Mouse (Mus musculus): ENCODE results near the gene Itgae. TPM values are rescaled to one million over a fixed set of nuclear protein-coding genes. Genes with fewer than 3 reads are reported as not detected.

The Itgae gene
- polyA plus RNA-seq (2012; rRNA removed) = 4.4 and 5.6 TPM in 2 replicates

GRCm38 (mm10) chr11:73090283-73090682, at the start of gene Itgae:
Gene Itgae (plus strand): TSS chr11:73090583.
- DNase-seq (ENCODE audit: low read depth) = no peak

GRCm38 (mm10) chr11:73044229-73044755, 46.1 kb upstream of the Itgae start:
- no peak for DNase-seq (ENCODE audit: low read depth)

GRCm38 (mm10) chr11:73044789-73045188, 45.6 kb upstream of the Itgae start:
- DNase-seq (ENCODE audit: low read depth) = no peak

GRCm38 (mm10) chr11:73047542-73047996, 42.8 kb upstream of the Itgae start, which contains the start of gene Ncbp3:
Gene Ncbp3 (plus strand): TSS chr11:73047783.
- peak; percentile 52 for DNase-seq (ENCODE audit: low read depth)

- no peak for DNase-seq (ENCODE audit: low read depth)
These were observed 42.1 kb upstream of the Itgae start for GRCm38 (mm10) chr11:73048030-73048876.

- no peak for DNase-seq (ENCODE audit: low read depth)
These were observed 41.0 kb upstream of the Itgae start for GRCm38 (mm10) chr11:73049335-73049734.

GRCm38 (mm10) chr11:73052795-73053194, 37.6 kb upstream of the Itgae start:
- no peak for DNase-seq (ENCODE audit: low read depth)

GRCm38 (mm10) chr11:73057701-73058100, 32.7 kb upstream of the Itgae start:
- no peak for DNase-seq (ENCODE audit: low read depth)

- no peak for DNase-seq (ENCODE audit: low read depth)
These were observed 30.8 kb upstream of the Itgae start for GRCm38 (mm10) chr11:73059630-73060029.

- no peak for DNase-seq (ENCODE audit: low read depth)
These were observed 29.0 kb upstream of the Itgae start for GRCm38 (mm10) chr11:73061413-73061812.

GRCm38 (mm10) chr11:73071839-73072238, 18.5 kb upstream of the Itgae start:
- no peak for DNase-seq (ENCODE audit: low read depth)

- DNase-seq (ENCODE audit: low read depth) = no peak
These were observed 14.1 kb upstream of the Itgae start for GRCm38 (mm10) chr11:73076295-73076694.

- no peak for DNase-seq (ENCODE audit: low read depth)
These were observed 13.7 kb upstream of the Itgae start for GRCm38 (mm10) chr11:73076733-73077132.

GRCm38 (mm10) chr11:73077211-73077720, 13.1 kb upstream of the Itgae start:
- DNase-seq (ENCODE audit: low read depth) = no peak

GRCm38 (mm10) chr11:73078615-73079014, 11.8 kb upstream of the Itgae start:
- no peak for DNase-seq (ENCODE audit: low read depth)

GRCm38 (mm10) chr11:73080306-73080705, 10.1 kb upstream of the Itgae start:
- DNase-seq (ENCODE audit: low read depth) = no peak

- no peak for DNase-seq (ENCODE audit: low read depth)
These were observed 6.1 kb upstream of the Itgae start for GRCm38 (mm10) chr11:73084303-73084702.

- no peak for DNase-seq (ENCODE audit: low read depth)
These were observed 5.6 kb upstream of the Itgae start for GRCm38 (mm10) chr11:73084804-73085231.

- no peak for DNase-seq (ENCODE audit: low read depth)
These were observed 5.0 kb upstream of the Itgae start for GRCm38 (mm10) chr11:73085391-73085790.

GRCm38 (mm10) chr11:73087700-73088480, 2.5 kb upstream of the Itgae start:
- DNase-seq (ENCODE audit: low read depth) = no peak

GRCm38 (mm10) chr11:73090826-73091225, 443 bp downstream of the Itgae start:
- DNase-seq (ENCODE audit: low read depth) = no peak

- no peak for DNase-seq (ENCODE audit: low read depth)
These were observed 1.7 kb downstream of the Itgae start for GRCm38 (mm10) chr11:73092057-73092456.
